Mouse (Mus musculus) heart, adult 18-20 months (tissue): ENCODE measurements around the gene A930002H24Rik. TPM values are rescaled to one million over a fixed set of nuclear protein-coding genes. Genes with fewer than 3 reads are reported as not detected.
"Not testable (repeated sequence)": the region's sequence is repeated elsewhere in the genome, so short reads cannot be mapped to it uniquely, and the experiment has no call there.

ENCODE experiments used
- DNase-seq, 2 experiments: peaks; one replicate each; pipeline ENCODE4 v3.0.0; 2021 to 2022; ENCODE audit warnings: mixed read lengths in 1 of 2
- long read RNA-seq, 2 experiments: library from polyadenylated mRNA; stranded (forward); transcript quantifications; one replicate each; pipeline ENCODE4 v2.0.0; 2021
- total RNA-seq, 2 experiments: library from RNA; stranded (reverse); gene quantifications; 2 replicates each; pipeline ENCODE4 v1.2.3; 2021

The A930002H24Rik gene
- total RNA-seq, result under 1 TPM in 1 of 2 experiments, not detected in 1; 0.62 TPM
- long read RNA-seq, experiment 1, result 0 reads
- long read RNA-seq, experiment 2, result 0 reads

GRCm38 (mm10) chr17:63863647-63864149 is at the start of gene A930002H24Rik:
A930002H24Rik (minus strand) TSS chr17:63863791.
- DNase-seq, result peak; percentile 99

- no peak for DNase-seq
Measured at GRCm38 (mm10) chr17:63909297-63909696, 45.7 kb upstream of the A930002H24Rik start.

DNA sequence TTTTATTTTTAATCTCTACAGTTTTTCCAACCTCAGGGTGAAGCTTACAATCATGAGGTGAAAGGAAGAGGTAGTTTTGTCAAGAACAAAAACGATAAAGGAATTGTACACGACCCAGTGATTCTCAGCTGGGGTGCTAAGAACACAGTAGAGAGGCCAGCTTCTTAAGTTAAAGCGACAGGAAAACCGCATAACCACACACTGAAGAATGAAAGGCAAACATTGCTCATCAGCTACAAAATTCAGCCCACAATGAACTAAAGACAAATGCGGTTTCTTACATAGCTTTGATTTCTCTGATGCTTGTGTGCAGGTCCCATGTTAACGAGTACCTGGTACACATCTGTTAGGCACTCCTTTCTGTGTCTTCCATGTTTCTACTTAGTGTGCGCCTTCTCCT is 33.5 kb upstream of the A930002H24Rik start:
- DNase-seq, result no peak

DNA sequence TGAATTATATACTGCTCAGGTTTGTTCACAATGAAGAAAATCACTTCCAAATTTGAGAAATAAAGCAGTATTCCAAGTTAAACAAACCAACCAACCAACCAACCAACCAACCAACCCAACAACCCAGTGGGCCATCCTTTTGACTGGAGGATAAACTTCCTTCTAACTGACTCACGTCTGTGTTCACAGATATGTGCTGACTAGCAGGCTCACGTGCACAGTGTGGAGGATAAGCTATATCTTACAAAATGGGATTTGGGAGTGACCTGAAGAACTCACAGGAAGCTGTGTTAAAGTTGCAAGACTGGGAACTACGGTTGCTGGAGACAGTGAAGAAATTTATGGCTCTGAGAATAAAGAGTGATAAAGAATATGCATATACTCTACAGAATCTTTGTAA is 32.2 kb upstream of the A930002H24Rik start:
- DNase-seq, result no peak

- no peak for DNase-seq
Measured at GRCm38 (mm10) chr17:63890611-63891010, 27.0 kb upstream of the A930002H24Rik start.

- no peak for DNase-seq
Measured at GRCm38 (mm10) chr17:63886988-63887387, 23.4 kb upstream of the A930002H24Rik start.

DNA sequence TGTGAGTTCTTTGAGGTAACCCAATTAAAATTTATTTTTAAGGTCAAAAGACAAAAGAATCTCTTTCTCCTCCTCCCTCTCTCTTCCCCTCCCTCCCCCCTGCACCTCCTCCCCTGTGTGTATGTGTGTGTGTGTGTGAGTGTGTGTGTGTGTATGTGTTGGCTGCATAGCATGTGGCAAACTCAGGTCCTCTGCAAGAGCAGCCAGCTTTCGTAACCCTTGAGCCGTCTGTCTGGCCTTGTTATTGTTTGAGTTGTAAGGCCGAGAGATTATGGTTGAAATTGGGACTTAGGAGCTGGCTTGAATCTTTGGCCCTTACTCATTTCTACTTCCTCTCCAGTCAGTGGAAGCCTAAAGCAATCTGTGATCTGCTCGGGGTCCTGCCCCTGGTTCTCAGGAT is 16.4 kb upstream of the A930002H24Rik start:
- peak; percentile 40 to 41 for DNase-seq

DNA sequence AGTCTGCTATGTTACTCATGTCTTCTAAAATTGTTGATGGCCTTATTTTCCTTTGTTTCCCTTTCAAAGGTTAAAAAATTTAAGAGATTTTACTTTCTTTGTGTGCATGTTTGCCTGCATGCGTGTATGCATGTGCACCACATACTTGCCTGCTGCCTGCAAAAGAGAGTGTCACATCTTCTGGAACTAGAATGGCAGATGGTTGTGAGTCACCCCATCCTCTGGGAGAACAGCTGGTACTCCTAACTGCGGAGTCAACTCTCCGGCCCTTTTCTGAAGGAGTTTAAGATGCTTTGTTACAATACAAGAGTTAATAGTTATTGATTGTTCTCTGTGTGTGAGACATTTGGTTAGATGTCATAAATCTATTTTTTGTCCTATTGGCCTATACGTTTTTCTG is 15.3 kb upstream of the A930002H24Rik start:
- DNase-seq, result peak; percentile 25 to 39

DNA sequence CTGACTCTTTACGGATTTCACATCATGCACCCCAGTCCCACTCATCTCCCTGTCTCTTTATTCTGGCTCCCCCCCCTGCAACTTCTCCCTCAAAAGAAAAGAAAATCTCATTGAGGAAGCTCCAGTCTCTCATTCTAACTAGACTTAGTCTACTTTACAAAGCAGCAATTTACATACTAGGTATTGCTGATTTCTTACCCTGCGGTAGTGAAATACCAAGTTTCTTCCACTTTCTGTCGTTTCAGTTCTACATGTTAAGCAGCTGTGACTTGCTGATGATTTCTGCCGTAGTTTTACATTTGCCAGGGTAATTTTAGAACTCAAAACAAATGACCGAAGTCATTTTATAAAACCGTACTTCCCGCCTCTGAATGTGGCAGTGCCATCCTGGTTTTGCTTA is 8.2 kb upstream of the A930002H24Rik start:
- DNase-seq, result no peak

DNA sequence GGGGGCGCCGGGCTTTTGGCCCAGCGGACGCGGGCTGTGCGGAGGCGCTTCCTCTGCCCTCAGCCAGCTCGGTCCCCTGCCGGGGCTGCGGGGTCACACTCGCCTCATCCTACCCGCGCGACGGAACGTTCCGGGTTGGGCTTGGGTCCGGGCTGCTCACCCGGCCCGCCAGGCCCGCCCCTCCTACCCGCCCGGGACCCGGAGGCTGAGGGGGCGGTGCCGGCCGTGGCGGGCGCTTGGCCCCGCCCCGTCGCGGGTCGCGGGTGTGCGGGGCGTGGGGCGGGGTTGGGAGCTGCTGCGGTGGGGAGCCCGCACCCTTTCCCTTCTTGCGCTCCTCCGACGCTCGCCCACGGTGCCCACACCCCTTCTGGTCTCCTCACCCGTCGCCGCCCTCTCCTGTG is 580 bp upstream of the A930002H24Rik start:
- DNase-seq, result no peak

- peak in 1 of 2 experiments; percentile 9 for DNase-seq
Measured at GRCm38 (mm10) chr17:63863012-63863630, 470 bp downstream of the A930002H24Rik start, which contains the start of gene Fer. Fer (plus strand) TSS chr17:63863062.

DNA sequence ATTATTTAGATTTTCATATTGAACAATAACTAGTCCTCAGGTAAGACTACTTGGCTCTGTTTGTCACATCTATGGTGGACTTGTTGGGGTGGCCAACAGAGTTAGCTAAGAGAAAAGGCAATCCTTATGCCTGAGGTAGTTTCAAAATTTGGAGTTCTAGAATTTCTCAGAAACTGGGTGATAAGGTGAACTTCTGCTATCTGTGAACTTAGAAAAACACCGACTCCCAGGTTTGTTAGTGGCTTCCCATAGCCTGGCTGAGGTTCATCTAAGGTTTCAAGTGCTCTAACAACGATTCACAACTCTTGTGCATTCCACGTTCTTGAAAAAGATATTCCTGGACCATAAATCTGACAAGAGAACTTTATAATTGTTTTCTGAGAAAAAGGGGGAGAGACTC is 1.2 kb downstream of the A930002H24Rik start:
- DNase-seq, result no peak

DNA sequence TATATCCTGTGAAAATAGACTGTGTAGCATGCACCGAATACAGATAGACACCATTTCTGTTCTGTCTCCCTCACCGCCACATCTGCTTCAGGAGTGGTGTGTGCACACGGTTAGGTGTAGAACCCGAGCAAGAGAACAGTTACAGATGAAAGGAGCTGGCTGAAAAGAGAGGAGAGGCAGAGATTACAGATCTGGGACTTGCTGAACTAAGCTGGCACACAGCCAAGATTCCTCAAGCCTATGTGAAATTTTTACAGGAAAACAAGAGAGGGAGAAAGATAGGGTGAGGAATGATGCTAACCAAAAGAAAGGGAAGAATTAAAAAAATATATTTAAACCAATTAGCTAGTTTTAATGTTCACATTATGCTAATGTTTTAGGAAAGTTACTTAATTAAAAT is 2.6 kb downstream of the A930002H24Rik start:
- no peak for DNase-seq

DNA sequence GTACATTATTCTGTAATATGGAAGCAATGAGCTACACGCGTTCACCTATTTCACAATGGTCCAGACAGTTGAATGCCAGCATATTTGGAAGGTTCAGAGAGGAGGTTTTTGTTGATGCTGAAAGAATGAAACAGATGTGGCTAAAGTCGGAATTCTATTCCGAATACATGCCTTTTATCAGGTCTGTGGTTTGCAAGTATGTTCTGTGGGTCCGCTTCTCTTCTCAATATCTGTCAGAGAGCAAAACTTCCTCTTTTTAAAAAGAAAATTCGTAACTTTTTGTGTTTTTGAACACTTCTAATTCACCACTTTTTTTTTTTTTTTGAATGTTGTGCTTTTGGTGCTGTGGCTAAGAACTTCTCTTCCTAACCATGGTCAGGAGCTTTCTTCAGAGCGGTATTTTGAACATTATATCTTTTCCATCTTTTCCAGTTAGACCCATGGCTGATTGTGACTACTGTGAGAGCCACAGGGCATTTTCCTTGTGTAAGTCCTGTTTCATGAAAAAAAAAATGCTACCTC is 6.5 kb downstream of the A930002H24Rik start:
- DNase-seq, result no peak

DNA sequence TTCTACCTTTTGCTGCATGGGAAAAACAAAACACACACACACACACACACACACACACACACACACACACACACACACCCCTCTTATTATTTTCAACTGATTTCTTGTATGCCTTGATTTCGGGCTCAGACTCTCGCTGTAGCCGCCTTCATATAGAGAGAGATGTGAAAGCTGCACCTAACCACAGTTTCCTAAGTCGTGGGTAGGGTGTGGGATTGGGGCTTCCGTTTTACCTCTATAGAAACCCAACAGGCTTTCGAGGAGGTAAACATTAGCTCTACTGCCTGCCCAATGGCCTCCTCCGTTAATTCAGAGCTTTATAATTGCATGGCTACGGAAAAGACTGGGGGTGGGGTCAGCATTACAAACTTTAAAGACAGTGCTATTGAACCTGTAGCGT is 13.6 kb downstream of the A930002H24Rik start:
- DNase-seq, result no peak

- DNase-seq, result peak; percentile 91 to 95
Measured at GRCm38 (mm10) chr17:63849566-63849965, 14.0 kb downstream of the A930002H24Rik start.

DNA sequence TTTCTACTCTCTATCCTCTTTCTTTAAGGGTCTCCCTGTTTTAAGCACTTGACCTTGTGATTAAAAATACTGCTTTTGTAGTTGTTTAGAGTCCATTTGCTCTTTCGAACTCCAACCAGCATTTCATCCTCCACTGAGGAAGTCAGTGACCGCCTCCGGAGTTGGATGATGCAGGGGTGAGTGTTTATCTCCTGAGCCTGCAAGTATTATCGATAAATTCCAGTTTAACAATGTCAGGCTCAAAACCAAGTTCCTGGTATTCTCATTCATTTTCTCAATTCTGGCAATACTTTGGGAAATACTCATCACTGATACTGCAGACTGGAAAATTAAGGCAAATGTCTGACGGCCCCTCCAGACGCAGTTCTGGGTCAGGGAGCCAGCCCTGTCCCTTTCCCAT is 14.4 kb downstream of the A930002H24Rik start:
- no peak for DNase-seq

GRCm38 (mm10) chr17:63845766-63846165 is 17.8 kb downstream of the A930002H24Rik start:
- not testable (repeated sequence) for DNase-seq

DNA sequence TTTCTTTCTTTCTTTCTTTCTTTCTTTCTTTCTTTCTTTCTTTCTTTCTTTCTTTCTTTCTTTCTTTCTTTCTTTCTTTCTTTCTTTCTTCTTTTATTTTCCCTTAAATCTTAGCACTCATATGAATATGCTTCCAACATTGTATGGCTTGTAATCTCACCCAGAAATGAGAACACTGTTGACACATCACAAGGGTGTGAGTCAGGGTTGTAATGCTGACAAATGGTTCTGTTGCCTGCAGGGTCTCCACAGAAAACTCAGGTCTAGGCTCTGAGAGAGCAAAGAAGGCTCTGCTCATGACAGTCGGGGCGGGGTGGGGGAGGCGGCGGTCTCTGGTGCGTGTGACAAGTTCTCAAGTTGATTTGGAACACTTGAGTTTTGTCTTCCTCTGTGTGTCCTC is 18.7 kb downstream of the A930002H24Rik start:
- no peak for DNase-seq

DNA sequence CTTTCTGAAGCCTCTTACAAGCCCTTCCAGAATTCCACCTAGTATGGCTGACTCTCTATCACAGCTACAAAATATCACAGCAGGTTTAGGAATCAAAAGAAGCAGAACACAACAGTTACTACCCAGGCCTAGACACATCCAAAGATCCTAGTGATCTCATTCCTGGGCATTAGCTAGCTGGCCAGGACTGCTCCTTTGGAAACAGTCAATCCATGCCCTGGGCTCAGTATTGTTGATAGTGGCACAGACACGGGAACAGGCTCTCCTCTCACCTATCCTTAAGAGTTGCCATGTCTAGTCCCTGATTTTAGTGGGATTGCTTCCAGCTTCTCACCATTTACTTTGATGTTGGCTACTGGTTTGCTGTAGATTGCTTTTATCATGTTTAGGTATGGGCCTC is 21.4 kb downstream of the A930002H24Rik start:
- DNase-seq, result no peak

GRCm38 (mm10) chr17:63839636-63840269 is 23.8 kb downstream of the A930002H24Rik start:
- DNase-seq, result no peak

- no peak for DNase-seq
Measured at GRCm38 (mm10) chr17:63838144-63838543, 25.4 kb downstream of the A930002H24Rik start.

- no peak for DNase-seq
Measured at GRCm38 (mm10) chr17:63836641-63837040, 26.9 kb downstream of the A930002H24Rik start.
